Mouse (Mus musculus) testis, adult 2 months (tissue): Measurements from ENCODE around the gene C8g. TPM values are rescaled to one million over a fixed set of nuclear protein-coding genes. Genes with fewer than 3 reads are reported as not detected.

ENCODE experiments used
- H3K27ac ChIP-seq: fragments of 200-500 bp; 2 replicates; pipeline ENCODE4 v1.5.1; 2012; ENCODE audit warnings: low read depth, low read length; ENCODE audit not compliant: control insufficient read depth, insufficient read depth
- H3K27me3 ChIP-seq: fragments of 200-500 bp; 2 replicates; pipeline ENCODE4 v1.6.1; 2012; ENCODE audit warnings: mild to moderate bottlenecking, low read length, moderate library complexity; ENCODE audit not compliant: control insufficient read depth, insufficient read depth
- H3K36me3 ChIP-seq: fragments of 200-500 bp; 2 replicates; pipeline ENCODE4 v1.6.1; 2012; ENCODE audit warnings: mild to moderate bottlenecking, low read length; ENCODE audit not compliant: control insufficient read depth, insufficient read depth
- H3K4me1 ChIP-seq: fragments of 200-500 bp; 2 replicates; pipeline ENCODE4 v1.6.1; 2012; ENCODE audit warnings: low read length; ENCODE audit not compliant: control insufficient read depth, insufficient read depth
- H3K4me3 ChIP-seq: fragments of 200-500 bp; 2 replicates; pipeline ENCODE4 v1.5.1; 2012; ENCODE audit warnings: low read depth, mild to moderate bottlenecking, low read length, moderate library complexity, mixed read lengths; ENCODE audit not compliant: control insufficient read depth
- CTCF ChIP-seq: fragments of 200-500 bp; IDR thresholded peaks from 2 replicates; pipeline ENCODE4 v1.5.1; 2012; ENCODE audit warnings: low read depth, mild to moderate bottlenecking, inconsistent platforms, low read length, moderate library complexity; ENCODE audit not compliant: control insufficient read depth, insufficient read depth, insufficient replicate concordance
- POLR2A ChIP-seq: fragments of 200-500 bp; IDR thresholded peaks from 2 replicates; pipeline ENCODE4 v1.6.1; 2012; ENCODE audit warnings: low read depth, mild to moderate bottlenecking, inconsistent platforms, low read length, moderate library complexity; ENCODE audit not compliant: control insufficient read depth
- polyA plus RNA-seq: library from polyadenylated mRNA; depleted of rRNA; stranded (reverse); fragments of >200 nt; gene quantifications from 2 replicates; pipeline ENCODE4 v1.2.3, GENCODE M21; 2012

The C8g gene
- polyA plus RNA-seq, 1 experiment = 58.4 TPM

DNA sequence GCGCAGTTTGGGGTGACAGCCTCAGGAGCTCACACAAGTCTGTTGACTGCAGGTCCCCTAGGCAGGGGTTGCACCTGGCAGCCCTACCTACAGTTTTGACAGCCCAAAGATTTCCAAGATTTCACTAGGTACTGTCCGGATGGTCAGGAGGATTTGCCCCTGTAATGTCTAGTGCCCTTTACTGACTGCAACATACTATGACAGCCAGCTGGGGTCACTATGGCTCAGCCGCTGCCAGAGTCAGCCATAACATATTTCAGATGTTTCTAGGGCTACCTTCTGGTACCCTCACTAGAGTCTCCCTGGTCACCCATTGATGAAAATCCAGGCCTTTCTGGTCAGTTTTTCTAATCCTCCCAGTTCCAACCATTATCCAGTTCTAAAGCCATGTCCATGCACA, 8.4 kb upstream of the C8g start:
- peaks cover 2% of the 10 kb centered on the region for H3K36me3 ChIP-seq
- no peaks in the 10 kb centered on the region for H3K27me3 ChIP-seq
- no peaks in the 10 kb centered on the region for H3K4me1 ChIP-seq
- H3K27ac ChIP-seq = no peak overlapping the region
- no peak overlapping the region for H3K4me3 ChIP-seq
- TF ChIP-seq CTCF (peak; percentile 24; the same call in 1 of the 2 replicates), POLR2A (no peak)

DNA sequence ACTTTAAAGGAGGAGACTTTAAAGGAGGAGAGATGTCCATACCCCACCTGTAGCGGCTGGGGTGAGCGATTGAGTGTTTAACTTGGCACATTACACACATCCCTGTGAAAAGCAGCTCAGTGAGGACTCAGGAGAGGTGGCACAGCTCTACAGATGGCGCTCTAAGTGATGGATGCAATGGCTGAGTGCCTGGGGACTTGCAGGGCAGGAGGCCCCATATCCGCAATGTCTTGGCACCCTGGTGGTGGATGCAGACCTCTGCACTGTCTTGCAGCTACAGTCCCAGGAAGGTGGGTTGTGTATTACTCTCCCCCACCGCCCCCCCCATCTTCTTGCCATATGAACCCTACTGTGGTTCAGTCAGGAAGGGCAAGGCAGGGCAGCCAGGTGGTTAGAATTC, 5.4 kb upstream of the C8g start:
- Histone ChIP-seq H3K4me1 (peaks cover 4% of the 10 kb centered on the region), H3K27me3 (no peaks in the 10 kb centered on the region), H3K27ac (no peak overlapping the region), H3K36me3 (peaks cover 3% of the 10 kb centered on the region), H3K4me3 (no peak overlapping the region)
- TF ChIP-seq POLR2A = no peak
- TF ChIP-seq CTCF = no peak

DNA sequence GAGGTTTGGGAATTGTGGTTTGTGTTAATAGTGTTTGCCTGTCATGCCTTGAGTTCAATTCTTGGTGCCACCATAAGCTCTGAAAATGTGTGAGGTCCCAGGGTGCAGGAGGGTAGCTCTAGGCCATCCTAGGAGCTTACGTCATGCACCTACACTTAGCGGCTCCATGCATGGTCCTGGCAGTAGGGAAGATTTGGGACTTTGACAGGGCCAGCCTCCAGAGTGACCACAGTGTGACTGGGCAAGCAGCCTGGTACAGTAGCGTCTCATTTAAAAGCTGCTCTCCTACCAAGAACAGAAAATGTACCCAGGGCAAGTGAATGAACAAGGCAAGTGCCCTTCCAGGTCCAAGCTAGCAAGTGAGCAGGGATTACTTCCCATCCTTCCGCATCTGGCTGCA, 4.3 kb upstream of the C8g start:
- TF ChIP-seq CTCF (no peak), POLR2A (no peak)
- H3K27ac ChIP-seq = no peak overlapping the region
- peaks cover 3% of the 10 kb centered on the region for H3K36me3 ChIP-seq
- no peaks in the 10 kb centered on the region for H3K27me3 ChIP-seq
- peaks cover 12% of the 10 kb centered on the region for H3K4me1 ChIP-seq
- no peak overlapping the region for H3K4me3 ChIP-seq

DNA sequence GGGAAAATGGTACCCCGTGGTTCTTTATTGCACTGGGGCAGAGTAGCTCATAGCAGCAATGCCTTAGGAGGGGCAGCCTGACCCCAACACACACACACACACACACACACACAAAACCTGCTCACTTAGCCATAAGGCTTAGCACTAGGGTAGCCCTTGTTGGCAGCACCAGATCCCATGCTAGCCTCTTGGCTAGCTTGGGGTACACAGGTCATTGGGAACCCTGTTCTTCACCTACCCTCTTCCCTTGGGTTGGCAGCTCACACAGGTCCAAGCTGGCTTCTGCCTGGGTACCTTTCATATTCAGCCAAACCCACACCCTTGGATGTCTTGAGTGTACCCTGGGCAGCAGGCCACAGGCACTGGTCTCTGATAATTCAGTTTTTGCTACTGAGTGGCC, 3.5 kb upstream of the C8g start:
- no peak for TF ChIP-seq CTCF
- no peak for TF ChIP-seq POLR2A
- Histone ChIP-seq H3K27me3 (no peaks in the 10 kb centered on the region), H3K36me3 (peaks cover 3% of the 10 kb centered on the region), H3K27ac (no peak overlapping the region), H3K4me3 (no peak overlapping the region), H3K4me1 (peaks cover 17% of the 10 kb centered on the region)

DNA sequence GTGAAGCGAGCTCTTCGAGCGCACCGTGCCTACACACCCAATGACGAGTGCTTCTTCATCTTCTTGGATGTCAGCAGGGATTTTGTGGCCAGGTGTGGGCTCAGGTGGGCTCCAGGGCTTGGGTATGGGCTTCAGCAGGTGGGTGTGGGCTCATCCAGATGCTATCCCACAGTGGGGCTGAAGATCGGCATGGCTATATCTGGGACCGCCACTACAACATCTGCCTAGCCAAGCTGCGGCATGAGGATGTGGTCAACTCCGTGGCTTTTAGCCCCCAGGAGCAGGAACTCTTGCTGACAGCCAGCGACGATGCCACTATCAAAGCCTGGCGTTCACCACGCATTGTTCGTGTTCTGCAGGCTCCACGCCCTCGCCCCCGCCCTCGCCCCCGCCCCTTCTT, 3.0 kb upstream of the C8g start:
- Histone ChIP-seq H3K27me3 (no peaks in the 10 kb centered on the region), H3K4me3 (no peak overlapping the region), H3K27ac (no peak overlapping the region), H3K36me3 (peaks cover 3% of the 10 kb centered on the region), H3K4me1 (peaks cover 18% of the 10 kb centered on the region)
- TF ChIP-seq POLR2A = no peak
- TF ChIP-seq CTCF = no peak

DNA sequence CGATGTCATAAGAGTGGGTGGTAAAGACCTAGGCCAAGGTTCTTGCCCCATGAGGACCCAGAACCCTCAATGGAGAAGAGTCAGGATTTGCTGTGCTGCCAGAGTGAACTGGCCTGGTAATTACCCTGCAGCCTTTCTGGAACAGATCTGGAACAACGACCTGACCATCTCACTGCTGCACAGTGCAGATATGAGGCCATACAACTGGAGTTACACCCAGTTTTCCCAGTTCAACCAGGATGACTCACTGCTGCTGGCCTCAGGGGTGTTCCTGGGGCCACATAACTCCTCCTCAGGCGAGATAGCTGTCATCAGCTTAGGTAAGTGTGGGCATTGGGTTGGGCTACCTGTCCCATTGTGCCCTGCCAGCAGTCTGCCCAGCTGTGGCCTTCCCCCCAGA, 1.2 kb upstream of the C8g start:
- no peak overlapping the region; the same call in 1 of the 2 replicates for H3K27ac ChIP-seq
- no peak for TF ChIP-seq CTCF
- no peak for TF ChIP-seq POLR2A
- peak overlapping the region; percentile 99 for H3K4me3 ChIP-seq

DNA sequence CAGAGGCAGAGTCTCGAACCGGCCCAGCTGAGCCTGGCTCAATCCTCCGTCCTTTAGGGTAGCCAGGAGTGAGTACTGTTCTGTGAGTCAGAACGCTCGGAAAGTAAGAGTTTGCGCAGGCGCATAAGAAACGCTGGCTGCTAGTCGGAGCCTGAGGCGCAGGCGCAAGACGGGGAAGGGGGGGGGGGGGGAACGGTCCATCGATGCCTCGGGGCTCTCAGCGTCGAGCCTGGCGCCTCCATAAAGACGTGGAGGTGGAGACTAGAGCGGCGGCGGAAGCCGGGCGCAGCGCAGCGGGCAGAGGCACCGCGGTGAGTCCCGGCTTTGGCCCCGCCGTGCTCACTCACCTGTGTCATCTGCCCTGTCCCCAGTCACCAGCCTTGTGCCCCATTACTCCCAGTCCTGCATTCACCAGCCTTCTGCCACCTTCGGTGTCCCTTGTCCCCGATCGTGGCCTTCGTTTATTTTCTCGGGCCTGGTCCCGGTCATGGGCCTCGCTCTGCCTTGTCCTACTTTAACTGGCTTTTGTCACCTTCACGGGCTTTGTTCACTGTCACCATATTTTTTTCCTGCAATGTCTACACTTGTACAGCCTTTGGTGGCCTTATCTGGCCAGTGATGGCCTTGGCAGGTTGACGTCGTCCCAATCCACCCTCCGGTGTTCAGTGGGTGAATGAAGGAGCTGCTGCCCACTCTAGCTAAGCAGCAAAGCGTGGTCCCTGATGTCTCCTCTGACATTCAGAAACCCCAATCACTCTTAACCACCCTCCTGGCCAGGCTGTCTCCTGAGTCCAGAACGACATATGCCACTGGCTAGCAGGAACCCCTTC, 728 bp downstream of the C8g start, which contains the start of gene Fbxw5:
Fbxw5 (plus strand) TSS at position 175 of the 830 bp plus-strand sequence.
- Histone ChIP-seq H3K4me3 (peak within 1 kb of the TSS; percentile 99), H3K27me3 (no peaks in the 10 kb centered on the region), H3K4me1 (peaks cover 18% of the 10 kb centered on the region), H3K36me3 (peaks cover 3% of the 10 kb centered on the region), H3K27ac (peak within 1 kb of the TSS; percentile 89)
- peak; percentile 89 for TF ChIP-seq POLR2A
- no peak for TF ChIP-seq CTCF

More for the DNA sequence above, 1.2 kb upstream of the C8g start:
- Histone ChIP-seq H3K4me1 (peaks cover 18% of the 10 kb centered on the region), H3K27me3 (no peaks in the 10 kb centered on the region), H3K36me3 (peaks cover 3% of the 10 kb centered on the region)

DNA sequence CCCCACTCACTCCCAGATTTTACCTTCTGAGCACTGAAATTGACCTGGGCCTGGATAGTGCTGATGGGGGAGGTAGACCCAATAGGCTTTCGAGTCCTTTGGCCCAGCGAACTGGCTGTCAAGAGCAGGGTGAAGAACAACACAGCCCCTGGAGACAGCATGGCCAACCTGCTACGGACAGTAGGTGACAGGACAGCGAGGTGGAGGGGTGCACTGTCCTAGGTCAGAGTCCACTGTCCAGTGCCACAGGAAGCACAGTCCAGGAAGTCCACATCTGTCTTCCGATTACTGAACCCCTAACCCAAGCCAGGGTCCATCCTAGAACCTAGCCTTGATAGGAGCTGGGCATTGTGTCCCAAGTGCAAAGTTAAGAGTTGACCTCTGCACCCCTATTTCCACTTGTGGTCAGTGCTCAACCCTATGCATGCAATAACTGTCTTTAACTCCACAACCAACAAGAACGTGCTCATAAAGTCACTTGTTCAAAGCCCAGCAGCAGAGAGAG, 1.4 kb downstream of the C8g start:
- Histone ChIP-seq H3K27me3 (no peaks in the 10 kb centered on the region), H3K36me3 (peaks cover 2% of the 10 kb centered on the region), H3K4me3 (peak overlapping the region; percentile 99), H3K27ac (peak overlapping the region; percentile 74), H3K4me1 (peaks cover 18% of the 10 kb centered on the region)
- TF ChIP-seq POLR2A (no peak), CTCF (no peak)
